Mouse (Mus musculus) layer of hippocampus, postnatal 14 days (tissue): ENCODE measurements around the gene Olfr1223. TPM values are rescaled to one million over a fixed set of nuclear protein-coding genes. Genes with fewer than 3 reads are reported as not detected.
"Not testable (repeated sequence)": the region's sequence is repeated elsewhere in the genome, so short reads cannot be mapped to it uniquely, and the experiment has no call there.

Experiments used
- DNase-seq, 2 experiments: peaks; one replicate each; pipeline ENCODE4 v3.0.0; 2021 to 2022; ENCODE audit warnings: low spot score in 2 of 2, mixed read lengths in 1 of 2
- long read RNA-seq, 2 experiments: library from polyadenylated mRNA; stranded (forward); transcript quantifications; one replicate each; pipeline ENCODE4 v2.0.0; 2021
- total RNA-seq, 2 experiments: library from RNA; stranded (reverse); gene quantifications; 2 replicates each; pipeline ENCODE4 v1.2.3; 2021

The Olfr1223 gene
- total RNA-seq: not detected
- long read RNA-seq, experiment 1: 0 reads
- long read RNA-seq, experiment 2: 0 reads

DNA sequence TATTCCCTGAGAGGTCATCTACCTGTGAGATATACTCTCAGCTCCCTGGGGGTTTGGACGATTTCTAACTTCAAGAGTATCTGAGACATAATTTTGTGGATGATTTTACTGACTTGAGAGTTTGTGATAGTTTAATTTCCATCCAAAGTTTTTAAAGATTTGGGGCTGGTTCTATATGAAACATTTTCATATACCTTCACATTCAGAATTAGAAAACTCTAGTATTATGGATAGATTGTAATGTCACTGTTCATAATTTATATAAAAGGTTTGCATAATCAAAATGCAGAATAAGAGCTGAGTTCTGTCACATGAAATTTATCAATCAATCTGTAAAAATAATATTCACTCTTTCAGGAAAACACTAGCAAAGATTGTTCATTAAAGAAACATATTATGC is at the start of gene Olfr1223:
Gene Olfr1223 (minus strand): TSS at position 101 of the 400 bp plus-strand sequence.
- no peak for DNase-seq

DNA sequence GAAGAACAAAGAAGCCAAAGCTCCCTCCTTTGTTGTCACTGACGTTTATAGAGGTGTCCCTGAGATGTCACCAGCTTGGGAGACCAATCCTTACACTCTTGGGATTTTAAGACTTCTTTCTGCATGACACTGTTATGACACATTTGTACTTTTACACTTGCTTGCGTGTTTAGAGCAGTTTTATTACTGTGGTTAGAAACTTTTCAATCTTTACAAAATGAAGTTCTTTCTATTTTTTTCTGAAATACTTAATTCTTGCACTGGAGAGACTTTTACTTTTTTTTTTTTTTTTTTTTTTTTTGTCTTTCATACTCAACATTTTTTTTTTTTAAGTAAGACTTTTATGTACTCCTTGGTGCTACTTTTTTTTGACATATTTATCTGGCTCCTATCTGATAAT is 48.6 kb upstream of the Olfr1223 start, which contains the start of gene Olfr1226:
Gene Olfr1226 (minus strand): TSS at position 101 of the 400 bp plus-strand sequence.
- DNase-seq: no peak

DNA sequence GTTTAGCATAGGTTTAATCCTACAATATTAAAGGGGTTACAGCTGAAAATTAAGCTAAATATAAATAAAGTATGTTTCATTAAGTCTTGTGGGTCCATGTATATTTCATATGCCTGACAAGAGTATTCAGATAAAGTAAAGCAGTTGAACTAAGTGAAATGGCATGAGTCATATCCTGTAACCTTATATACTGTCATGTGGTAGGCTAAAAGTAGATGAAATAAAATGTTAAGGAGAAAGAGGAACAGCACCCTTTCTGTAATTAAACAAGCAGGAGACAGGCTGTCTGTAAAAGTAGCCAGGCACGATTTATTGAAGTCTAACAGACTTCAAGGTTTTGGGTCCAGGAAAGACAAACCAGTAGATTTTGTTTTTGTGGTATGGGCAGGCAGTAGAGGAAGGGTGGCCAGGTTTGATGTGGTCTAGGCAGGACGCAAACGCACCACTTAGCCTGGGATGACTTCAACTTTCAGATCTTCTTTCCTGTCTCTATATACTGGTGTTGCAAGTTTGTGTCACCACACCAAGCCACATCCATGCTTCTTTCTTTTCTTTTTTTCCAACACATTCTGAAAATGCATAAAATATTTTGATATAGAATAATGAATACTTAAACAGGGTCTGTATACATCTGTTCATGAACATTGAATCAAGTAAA is 45.1 kb upstream of the Olfr1223 start:
- DNase-seq: no peak

DNA sequence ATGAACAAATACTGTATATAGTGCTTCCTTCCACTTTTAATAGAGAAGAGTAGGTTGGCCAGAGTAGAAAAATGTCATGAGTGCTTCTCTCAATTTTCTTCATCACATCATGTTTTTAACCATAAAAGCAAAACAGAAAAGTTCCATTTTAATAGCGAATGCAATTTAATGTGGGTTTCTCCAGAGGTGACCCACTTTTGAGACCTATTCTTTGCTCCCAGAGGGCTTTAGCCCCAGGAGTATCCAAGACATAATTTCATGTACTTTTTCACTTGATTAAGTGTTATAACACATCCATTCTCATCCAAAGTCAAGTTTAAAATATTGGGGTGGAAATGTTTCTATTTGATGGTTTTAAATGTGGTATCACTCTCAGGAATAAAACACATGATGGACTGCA is 23.2 kb upstream of the Olfr1223 start, which contains the start of gene Olfr1225:
Gene Olfr1225 (minus strand): TSS at position 101 of the 400 bp plus-strand sequence.
- DNase-seq: no peak

DNA sequence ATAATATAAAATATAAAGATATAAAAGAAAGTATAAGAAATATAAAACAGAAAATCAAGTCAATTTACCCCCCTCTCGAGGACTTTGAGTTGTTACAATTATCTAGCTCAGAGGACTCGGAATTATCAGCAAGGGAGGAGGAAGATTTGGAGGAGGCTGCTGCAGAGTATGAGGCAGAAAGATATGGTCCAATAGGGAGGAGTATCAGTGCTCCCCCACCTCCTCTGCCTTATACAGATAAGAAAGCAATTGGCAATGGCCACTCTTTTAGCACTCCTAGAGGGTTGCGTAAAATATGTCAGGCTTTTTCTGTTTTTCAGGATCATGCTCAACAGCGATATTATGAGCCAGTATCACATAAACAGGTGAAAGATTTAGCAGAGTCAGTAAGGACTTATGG is 13.4 kb upstream of the Olfr1223 start:
- not testable (repeated sequence) for DNase-seq

DNA sequence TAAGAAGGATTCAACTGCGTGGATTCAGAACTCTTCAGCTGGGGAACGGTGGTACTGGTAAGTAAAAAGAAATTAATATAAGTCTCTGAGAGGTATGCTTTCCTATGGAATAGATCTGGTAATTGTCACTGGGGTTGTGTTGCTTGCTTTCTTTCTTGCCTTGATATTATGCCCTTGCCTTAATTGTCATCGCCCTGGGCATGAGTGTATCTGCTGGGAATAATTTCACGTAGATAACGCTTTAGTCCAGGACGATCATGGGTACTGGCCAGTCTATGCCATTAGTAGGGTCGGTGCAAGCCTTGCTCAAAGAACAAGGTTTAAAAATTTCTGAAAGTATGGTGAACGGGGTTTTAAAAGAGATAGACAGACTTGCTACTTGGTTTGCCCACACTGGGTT is 12.6 kb upstream of the Olfr1223 start, which contains the start of gene Olfr1224-ps1:
Gene Olfr1224-ps1 (minus strand): TSS at position 101 of the 400 bp plus-strand sequence.
- not testable (repeated sequence) for DNase-seq

DNA sequence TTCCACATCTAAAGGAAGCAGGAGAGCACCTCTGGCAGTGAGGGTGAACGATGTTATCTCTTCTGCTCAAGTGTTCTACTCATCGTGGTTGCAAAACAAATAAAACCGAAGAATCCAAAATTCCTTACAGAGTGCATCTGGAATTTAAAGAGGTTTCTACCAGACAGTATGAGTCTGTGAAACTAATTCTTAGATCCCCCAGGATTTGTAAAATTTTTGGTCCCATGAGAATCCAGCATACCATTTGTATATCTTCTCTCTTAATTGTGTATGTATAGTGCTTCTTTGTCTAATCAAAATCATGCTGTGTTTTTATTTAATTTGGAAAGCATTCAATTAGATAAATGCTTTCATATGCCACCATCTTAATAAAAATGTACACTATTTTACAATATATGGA is 18.4 kb downstream of the Olfr1223 start, which contains the start of gene Olfr1222:
Gene Olfr1222 (minus strand): TSS at position 101 of the 400 bp plus-strand sequence.
- no peak for DNase-seq

DNA sequence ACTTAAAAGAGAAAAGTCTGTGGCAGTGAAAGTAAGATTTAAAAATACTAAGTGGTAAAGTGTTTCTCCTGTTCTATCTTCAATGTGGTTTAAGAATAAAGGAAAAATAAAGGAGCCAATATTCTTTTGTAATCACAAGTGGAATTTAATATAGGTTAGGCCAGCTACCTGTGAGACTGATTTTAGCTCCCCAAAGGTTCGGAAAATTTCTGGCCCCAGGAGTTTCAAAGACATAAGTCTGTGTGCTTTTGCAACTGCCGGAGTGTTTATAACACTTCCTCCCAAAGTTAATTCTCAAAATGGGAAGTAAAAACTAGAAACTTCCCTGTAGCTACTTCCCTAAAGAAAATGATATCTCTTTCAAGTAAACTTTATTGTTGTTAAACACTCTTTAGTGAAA is 34.2 kb downstream of the Olfr1223 start, which contains the start of gene Olfr1221:
Gene Olfr1221 (minus strand): TSS at position 101 of the 400 bp plus-strand sequence.
- no peak for DNase-seq

DNA sequence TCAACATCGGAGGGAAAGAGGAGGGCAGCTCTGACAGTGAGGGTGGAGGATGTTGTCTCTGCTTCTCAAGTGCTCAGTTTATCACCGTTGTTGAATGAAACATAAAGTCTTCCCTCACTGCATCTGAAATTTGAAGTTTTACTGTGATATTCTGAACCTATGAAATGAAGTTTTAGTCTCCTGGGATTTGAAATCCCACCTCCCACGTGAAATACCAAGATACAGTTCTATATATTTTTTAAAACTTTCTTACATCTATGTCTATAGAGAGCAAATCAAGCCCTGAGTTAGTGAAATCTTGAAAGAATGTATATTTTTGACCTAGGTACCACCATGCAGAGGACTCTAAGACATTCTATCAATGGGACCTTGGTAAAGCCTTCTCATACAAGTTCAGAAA is 44.6 kb downstream of the Olfr1223 start, which contains the start of gene Olfr1220:
Gene Olfr1220 (minus strand): TSS at position 101 of the 400 bp plus-strand sequence.
- DNase-seq: no peak

DNA sequence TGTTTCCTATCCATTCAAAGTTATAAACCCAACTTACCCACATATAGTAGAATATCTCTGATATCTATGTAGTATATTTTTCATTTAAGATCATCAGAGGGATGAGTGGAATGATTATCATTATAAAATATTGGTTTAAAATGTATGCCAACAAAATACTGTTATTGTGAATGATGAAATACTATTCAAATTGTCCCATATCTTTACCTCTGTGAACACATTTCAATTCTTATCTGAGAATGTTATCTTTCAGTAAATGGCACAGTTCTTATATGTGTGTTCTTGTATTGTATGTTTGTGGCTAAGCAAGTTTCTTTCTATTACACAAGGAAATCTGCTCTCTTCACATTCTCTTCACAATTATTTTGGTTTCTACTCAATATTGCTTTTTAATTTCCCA is 45.7 kb downstream of the Olfr1223 start:
- no peak for DNase-seq

DNA sequence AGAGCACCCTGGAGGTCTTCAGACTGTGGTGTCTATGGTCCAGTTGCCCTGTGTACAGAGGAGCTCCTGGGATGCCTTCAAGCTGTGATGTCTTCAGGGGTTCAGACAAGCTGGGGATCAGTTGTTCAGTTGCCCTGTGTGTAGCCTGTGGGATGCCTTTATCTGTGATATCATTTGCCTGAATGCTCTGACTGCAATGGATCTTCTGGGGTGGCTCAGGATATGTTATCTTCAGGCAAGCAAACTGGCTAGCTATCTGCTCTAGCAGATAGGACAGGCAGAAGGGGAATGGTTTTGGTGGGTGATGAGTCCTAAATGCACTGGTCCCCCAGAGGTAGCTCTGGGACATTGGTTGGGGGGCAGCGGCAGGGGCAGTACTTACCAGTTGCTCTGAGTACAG is 57.5 kb downstream of the Olfr1223 start:
- DNase-seq: no peak

Other genes starting within 250 kb of the Olfr1223 start
- not detected for gene Olfr1208, start 249.2 kb downstream of the Olfr1223 start, total RNA-seq
- gene Olfr1209, start 236.4 kb downstream of the Olfr1223 start, total RNA-seq: not detected
- not detected for gene Olfr1211, start 213.4 kb downstream of the Olfr1223 start, total RNA-seq
- not detected for gene Olfr1212, start 197.6 kb downstream of the Olfr1223 start, total RNA-seq
- gene Gm13762, start 171.3 kb downstream of the Olfr1223 start, total RNA-seq: not detected
- not detected for gene Olfr1214, start 158.9 kb downstream of the Olfr1223 start, total RNA-seq
- not detected for gene Olfr1215, start 144.6 kb downstream of the Olfr1223 start, total RNA-seq
- not detected for gene Olfr1216, start 133.2 kb downstream of the Olfr1223 start, total RNA-seq
- gene Olfr1217, start 119.5 kb downstream of the Olfr1223 start, total RNA-seq: not detected
- not detected for gene Olfr1218, start 90.4 kb downstream of the Olfr1223 start, total RNA-seq
- not detected for gene Olfr1219, start 68.0 kb downstream of the Olfr1223 start, total RNA-seq
- not detected for gene Olfr1220, start 44.7 kb downstream of the Olfr1223 start, total RNA-seq
- not detected for gene Olfr1221, start 34.3 kb downstream of the Olfr1223 start, total RNA-seq
- not detected for gene Olfr1222, start 18.5 kb downstream of the Olfr1223 start, total RNA-seq
- gene Olfr1224-ps1, start 12.5 kb upstream of the Olfr1223 start, total RNA-seq: not detected
- not detected for gene Olfr1225, start 23.1 kb upstream of the Olfr1223 start, total RNA-seq
- not detected for gene Olfr1226, start 48.5 kb upstream of the Olfr1223 start, total RNA-seq
- not detected for gene Olfr1228, start 102.5 kb upstream of the Olfr1223 start, total RNA-seq
- not detected for gene Olfr1229, start 136.5 kb upstream of the Olfr1223 start, total RNA-seq
- gene Olfr1230, start 145.7 kb upstream of the Olfr1223 start, total RNA-seq: not detected
- not detected for gene Olfr1231, start 155.5 kb upstream of the Olfr1223 start, total RNA-seq
- not detected for gene Olfr1232, start 178.1 kb upstream of the Olfr1223 start, total RNA-seq
- not detected for gene Olfr1233, start 190.8 kb upstream of the Olfr1223 start, total RNA-seq
- gene Olfr1234, start 213.3 kb upstream of the Olfr1223 start, total RNA-seq: not detected